Mouse (Mus musculus): ENCODE measurements around the gene Marveld1.

GRCm38 (mm10) chr19:42190494-42190893 is 43.3 kb downstream of the Marveld1 start:
- TF ChIP-seq CTCF (IDR thresholded peaks at IDR 0.05; ENCODE audit: borderline replicate concordance, insufficient read depth, low read depth, low read length) (peak; percentile 89), POLR2A (IDR thresholded peaks at IDR 0.05; ENCODE audit: borderline replicate concordance, insufficient read depth, low read length) (no peak)

Data from cerebellum, adult 2 months (tissue).